Mouse (Mus musculus) forebrain, embryonic 13.5 days (tissue): ENCODE data around the gene Pkd2l1. TPM values are rescaled to one million over a fixed set of nuclear protein-coding genes. Genes with fewer than 3 reads are reported as not detected.
"Not testable (repeated sequence)": the region's sequence is repeated elsewhere in the genome, so short reads cannot be mapped to it uniquely, and the experiment has no call there.

Experiments
- ATAC-seq: fragments of 200-750 bp; cut with Nextera tagmentation; 2 replicates; pipeline ENCODE4 v1.8.0; 2017
- H3K27ac ChIP-seq: fragments of 300-500 bp; sonication (generic); 2 replicates; pipeline ENCODE4 v1.5.1; 2015; ENCODE audit warnings: inconsistent platforms, mild to moderate bottlenecking, moderate library complexity
- H3K27me3 ChIP-seq: fragments of 300-500 bp; sonication (generic); 2 replicates; pipeline ENCODE4 v1.6.1; 2015; ENCODE audit warnings: mild to moderate bottlenecking, inconsistent platforms
- H3K36me3 ChIP-seq: fragments of 300-500 bp; sonication (generic); 2 replicates; pipeline ENCODE4 v1.6.1; 2015; ENCODE audit warnings: mild to moderate bottlenecking, inconsistent platforms; ENCODE audit not compliant: poor library complexity, severe bottlenecking
- H3K4me1 ChIP-seq: fragments of 300-500 bp; sonication (generic); 2 replicates; pipeline ENCODE4 v1.6.1; 2015; ENCODE audit warnings: inconsistent platforms
- H3K4me2 ChIP-seq: fragments of 300-500 bp; sonication (generic); 2 replicates; pipeline ENCODE4 v1.6.1; 2015; ENCODE audit warnings: inconsistent platforms, mild to moderate bottlenecking, moderate library complexity
- H3K4me3 ChIP-seq: fragments of 300-500 bp; sonication (generic); 2 replicates; pipeline ENCODE4 v1.5.1; 2015; ENCODE audit warnings: mild to moderate bottlenecking, inconsistent platforms
- H3K9ac ChIP-seq: fragments of 300-500 bp; sonication (generic); 2 replicates; pipeline ENCODE4 v1.6.1; 2015; ENCODE audit warnings: mild to moderate bottlenecking, inconsistent platforms
- H3K9me3 ChIP-seq: fragments of 300-500 bp; sonication (generic); replicated peaks from 2 replicates; pipeline ENCODE4 v1.6.1; 2016; ENCODE audit warnings: inconsistent platforms
- WGBS: fragments of 180-500 bp; shearing (Covaris S2); methylation state at CpG from one replicate; pipeline ENCODE4 v1.1.7; 2015; 5-methylcytosine and 5-hydroxymethylcytosine counted together
- polyA plus RNA-seq: library from polyadenylated mRNA; unstranded; fragments of >200 nt; fragmentation: Nextera tagmentation; extraction: Ambion mirVana; gene quantifications from 2 replicates; pipeline ENCODE4 v1.2.1, GENCODE M21; 2015

Pkd2l1 gene
- polyA plus RNA-seq, 1 experiment from 2014 or later = 0.17 TPM

GRCm38 (mm10) chr19:44121137-44121536 is 71.1 kb downstream of the Pkd2l1 start:
- no peak for ATAC-seq
- no peaks in the 10 kb centered on the region for H3K4me1 ChIP-seq
- H3K4me3 ChIP-seq = no peak overlapping the region
- no peaks in the 10 kb centered on the region for H3K27me3 ChIP-seq
- H3K4me2 ChIP-seq = no peak overlapping the region
- H3K9ac ChIP-seq = no peak overlapping the region
- no peaks in the 10 kb centered on the region for H3K9me3 ChIP-seq
- H3K36me3 ChIP-seq = peaks cover 90% of the 10 kb centered on the region
- 91% methylated on average over 7 of the region's 7 CpGs for WGBS
- H3K27ac ChIP-seq = no peak overlapping the region

- H3K9ac ChIP-seq, H3K4me2 ChIP-seq, H3K27ac ChIP-seq, H3K4me3 ChIP-seq, H3K9me3 ChIP-seq, ATAC-seq, H3K4me1 ChIP-seq, H3K27me3 ChIP-seq: not testable (repeated sequence)
- peaks cover 91% of the 10 kb centered on the region for H3K36me3 ChIP-seq
- 93% methylated on average over 8 of the region's 9 CpGs for WGBS
These were observed 71.6 kb downstream of the Pkd2l1 start for GRCm38 (mm10) chr19:44120686-44121085.

GRCm38 (mm10) chr19:44117793-44118192 is 74.4 kb downstream of the Pkd2l1 start:
- Histone ChIP-seq H3K27me3 (no peaks in the 10 kb centered on the region), H3K27ac (no peak overlapping the region), H3K9me3 (no peaks in the 10 kb centered on the region), H3K4me2 (no peak overlapping the region), H3K36me3 (peaks cover 88% of the 10 kb centered on the region), H3K9ac (no peak overlapping the region), H3K4me3 (no peak overlapping the region), H3K4me1 (no peaks in the 10 kb centered on the region)
- no peak for ATAC-seq

- no peak for ATAC-seq
- Histone ChIP-seq H3K9ac (no peak overlapping the region), H3K4me2 (no peak overlapping the region), H3K4me3 (no peak overlapping the region), H3K27me3 (no peaks in the 10 kb centered on the region), H3K27ac (no peak overlapping the region), H3K36me3 (peaks cover 70% of the 10 kb centered on the region), H3K9me3 (no peaks in the 10 kb centered on the region), H3K4me1 (peaks cover 7% of the 10 kb centered on the region)
- WGBS = 61% methylated on average over 7 of the region's 7 CpGs
These were observed 80.5 kb downstream of the Pkd2l1 start for GRCm38 (mm10) chr19:44111706-44112105.

- ATAC-seq = no peak
- H3K36me3 ChIP-seq = peaks cover 60% of the 10 kb centered on the region
These were observed 81.9 kb downstream of the Pkd2l1 start for GRCm38 (mm10) chr19:44110356-44110755.

GRCm38 (mm10) chr19:44108996-44109395 is 83.2 kb downstream of the Pkd2l1 start:
- peaks cover 47% of the 10 kb centered on the region for H3K36me3 ChIP-seq
- H3K4me1 ChIP-seq = peaks cover 20% of the 10 kb centered on the region
- no peaks in the 10 kb centered on the region for H3K9me3 ChIP-seq
- no peak overlapping the region for H3K4me3 ChIP-seq
- no peak overlapping the region for H3K4me2 ChIP-seq
- ATAC-seq = no peak
- H3K27me3 ChIP-seq = no peaks in the 10 kb centered on the region
- no peak overlapping the region for H3K9ac ChIP-seq
- H3K27ac ChIP-seq = no peak overlapping the region

More at GRCm38 (mm10) chr19:44110356-44110755, 81.9 kb downstream of the Pkd2l1 start:
- no peaks in the 10 kb centered on the region for H3K9me3 ChIP-seq
- H3K9ac ChIP-seq = no peak overlapping the region
- WGBS = 89% methylated on average over 9 of the region's 9 CpGs
- peaks cover 20% of the 10 kb centered on the region for H3K4me1 ChIP-seq
- no peaks in the 10 kb centered on the region for H3K27me3 ChIP-seq
- H3K4me2 ChIP-seq = no peak overlapping the region
- H3K4me3 ChIP-seq = no peak overlapping the region
- no peak overlapping the region for H3K27ac ChIP-seq

GRCm38 (mm10) chr19:44107661-44108521 is 84.4 kb downstream of the Pkd2l1 start:
- H3K27ac ChIP-seq = no peak overlapping the region
- H3K4me2 ChIP-seq = peak overlapping the region; percentile 88
- no peaks in the 10 kb centered on the region for H3K9me3 ChIP-seq
- peak overlapping the region; percentile 93 for H3K4me3 ChIP-seq
- peak; percentile 52 for ATAC-seq
- H3K4me1 ChIP-seq = peaks cover 20% of the 10 kb centered on the region
- WGBS = 30% methylated on average over 22 of the region's 22 CpGs
- peak overlapping the region; percentile 96 for H3K9ac ChIP-seq
- H3K36me3 ChIP-seq = peaks cover 36% of the 10 kb centered on the region
- no peaks in the 10 kb centered on the region for H3K27me3 ChIP-seq

- peak; percentile 100 for ATAC-seq
- Histone ChIP-seq H3K36me3 (peaks cover 28% of the 10 kb centered on the region), H3K27me3 (no peaks in the 10 kb centered on the region), H3K4me1 (peaks cover 20% of the 10 kb centered on the region), H3K4me2 (peak within 1 kb of the TSS; percentile 88), H3K9me3 (no peaks in the 10 kb centered on the region), H3K4me3 (peak within 1 kb of the TSS; percentile 93), H3K27ac (peak within 1 kb of the TSS; percentile 57), H3K9ac (peak within 1 kb of the TSS; percentile 96)
- WGBS = under 1% methylated on average over 67 of the region's 67 CpGs
These were observed 85.2 kb downstream of the Pkd2l1 start, which contains the start of gene Chuk for GRCm38 (mm10) chr19:44106831-44107660. TSS of gene Chuk (minus strand) at chr19:44107480.

- Histone ChIP-seq H3K27ac (no peak overlapping the region), H3K4me2 (no peak overlapping the region), H3K36me3 (peaks cover 22% of the 10 kb centered on the region), H3K4me3 (no peak overlapping the region), H3K9ac (no peak overlapping the region), H3K4me1 (peaks cover 20% of the 10 kb centered on the region), H3K27me3 (no peaks in the 10 kb centered on the region), H3K9me3 (no peaks in the 10 kb centered on the region)
- ATAC-seq = no peak
- WGBS = 100% methylated on average over 1 of the region's 1 CpGs
These were observed 87.8 kb downstream of the Pkd2l1 start for GRCm38 (mm10) chr19:44104393-44104792.

GRCm38 (mm10) chr19:44103001-44103400 is 89.2 kb downstream of the Pkd2l1 start:
- Histone ChIP-seq H3K9me3 (no peaks in the 10 kb centered on the region), H3K4me2 (no peak overlapping the region), H3K9ac (no peak overlapping the region), H3K27me3 (no peaks in the 10 kb centered on the region), H3K4me1 (peaks cover 18% of the 10 kb centered on the region), H3K4me3 (no peak overlapping the region), H3K36me3 (peaks cover 25% of the 10 kb centered on the region), H3K27ac (no peak overlapping the region)
- 91% methylated on average over 3 of the region's 3 CpGs for WGBS
- no peak for ATAC-seq

- Histone ChIP-seq H3K4me1 (peaks cover 4% of the 10 kb centered on the region), H3K27ac (no peak overlapping the region), H3K4me2 (no peak overlapping the region), H3K36me3 (peaks cover 45% of the 10 kb centered on the region), H3K9ac (no peak overlapping the region), H3K4me3 (no peak overlapping the region), H3K9me3 (no peaks in the 10 kb centered on the region), H3K27me3 (no peaks in the 10 kb centered on the region)
- no peak for ATAC-seq
These were observed 91.4 kb downstream of the Pkd2l1 start for GRCm38 (mm10) chr19:44100840-44101239.
